19 mouse cellular contexts compared by ENCODE assay signal in the genomic region with DNA sequence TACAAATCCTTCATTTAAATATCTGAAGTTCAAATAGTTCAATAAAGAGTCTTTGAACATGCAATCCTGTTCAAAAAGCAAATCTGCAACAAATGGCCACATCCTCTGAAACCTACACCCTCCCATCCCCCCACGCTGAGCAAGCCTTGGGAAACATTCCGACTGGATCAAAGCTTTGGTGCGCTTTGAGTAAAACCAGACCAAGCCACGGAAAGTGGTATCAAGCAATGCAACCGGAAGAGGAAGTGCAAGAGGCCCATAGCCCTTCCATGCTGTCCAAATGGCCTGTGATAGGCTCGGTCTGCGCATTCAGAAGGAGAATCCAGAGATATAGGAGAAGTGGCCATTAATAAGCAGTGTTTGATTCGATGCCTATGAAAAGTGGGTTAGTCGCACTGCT. TPM values are rescaled to one million over a fixed set of nuclear protein-coding genes. Genes with fewer than 3 reads are reported as not detected.
DNase-seq lines count a peak whose midpoint lies in the region; ATAC-seq and TF ChIP-seq lines count a peak whose summit lies in the region.
"Had no signal": no experiment of that assay in that cellular context is flagged by ENCODE, and none has a peak within 500 bp of the region (broad histone marks: within the 10 kb centered on the region; RNA-seq: fewer than 3 reads in every experiment).

No protein-coding gene starts in this region.

- no peak overlapping the region for H3ac ChIP-seq in myocyte (ENCODE audit: control insufficient read depth, insufficient read length)

- peak overlapping the region; percentile 61 for H3K4me2 ChIP-seq in liver, embryonic 11.5 days
- H3K4me2 ChIP-seq in myocyte (ENCODE audit: low read depth), result peak overlapping the region; percentile 83
- H3K4me2 ChIP-seq: forebrain, embryonic 15.5 days; hindbrain, embryonic 13.5 days; limb, embryonic 15.5 days; neural tube, embryonic 13.5 days had no signal

- H3K27ac ChIP-seq in liver, embryonic 11.5 days (ENCODE audit: low read depth, low read length), result peak overlapping the region; percentile 38; the same call in 1 of the 2 replicates
- H3K27ac ChIP-seq: forebrain, embryonic 15.5 days; hindbrain, embryonic 13.5 days; limb, embryonic 15.5 days; midbrain, embryonic 10.5 days; neural tube, embryonic 13.5 days had no signal

- H3K27me3 ChIP-seq in erythroblast, embryonic 14.5 days (ENCODE audit: control insufficient read depth), result no peaks in the 10 kb centered on the region
- no peaks in the 10 kb centered on the region for H3K27me3 ChIP-seq in liver, embryonic 11.5 days (replicated peaks; ENCODE audit: control insufficient read depth, insufficient read depth, low read length)
- H3K27me3 ChIP-seq in myocyte (ENCODE audit: control insufficient read depth, insufficient read depth, insufficient read length), result no peaks in the 10 kb centered on the region
- H3K27me3 ChIP-seq: forebrain, embryonic 15.5 days; limb, embryonic 15.5 days had no signal

- H3K36me3 ChIP-seq in erythroblast, embryonic 14.5 days (ENCODE audit: control insufficient read depth), result peaks cover 57% of the 10 kb centered on the region
- H3K36me3 ChIP-seq in liver, embryonic 11.5 days (ENCODE audit: control insufficient read depth, insufficient read depth, low read length), result peaks cover 6% of the 10 kb centered on the region; the same call in 1 of the 2 replicates
- peaks cover 26% of the 10 kb centered on the region for H3K36me3 ChIP-seq in myocyte (ENCODE audit: control insufficient read depth, insufficient read depth)
- H3K36me3 ChIP-seq: forebrain, embryonic 15.5 days; hindbrain, embryonic 13.5 days; limb, embryonic 15.5 days; midbrain, embryonic 10.5 days; neural tube, embryonic 13.5 days had no signal

- peaks cover 71% of the 10 kb centered on the region for H3K79me2 ChIP-seq in myocyte (ENCODE audit: control insufficient read depth, insufficient read depth)

- 63% methylated on average over 9 of the region's 9 CpGs for WGBS in liver, embryonic 11.5 days

- DNase-seq in embryo, embryonic 11 days, result peak; percentile 29
- DNase-seq in liver, embryonic 11.5 days (ENCODE audit: low spot score), result no peak
- no peak for DNase-seq in cerebellum, adult 11 months
- DNase-seq in lung, postnatal 14 days, result no peak
- no peak for DNase-seq in cerebellum, adult 8-10 months
- DNase-seq: adrenal gland, postnatal 10 days; cerebellum, adult 18-20 months; heart, postnatal 14 days; kidney, postnatal 4 days; lung, postnatal 36 days; thymus, postnatal 36 days had no signal

- no peaks in the 10 kb centered on the region for H3K9me3 ChIP-seq in erythroblast, embryonic 14.5 days (ENCODE audit: control insufficient read depth, low read length)
- no peaks in the 10 kb centered on the region for H3K9me3 ChIP-seq in liver, embryonic 11.5 days (ENCODE audit: control insufficient read depth, low read length)
- H3K9me3 ChIP-seq: forebrain, embryonic 15.5 days; hindbrain, embryonic 13.5 days; limb, embryonic 15.5 days; midbrain, embryonic 10.5 days; neural tube, embryonic 13.5 days had no signal

- H3K9ac ChIP-seq in liver, embryonic 11.5 days (ENCODE audit: low read depth, low read length), result peak overlapping the region; percentile 49; the same call in 1 of the 2 replicates
- H3K9ac ChIP-seq: forebrain, embryonic 15.5 days; hindbrain, embryonic 13.5 days; limb, embryonic 15.5 days; neural tube, embryonic 13.5 days had no signal

- no peak for TF ChIP-seq POLR2A in myocyte (IDR thresholded peaks at IDR 0.05; ENCODE audit: insufficient read length, low read depth)

- H3K4me1 ChIP-seq in erythroblast, embryonic 14.5 days (ENCODE audit: control insufficient read depth), result peaks cover 80% of the 10 kb centered on the region
- H3K4me1 ChIP-seq in liver, embryonic 11.5 days (replicated peaks; ENCODE audit: control insufficient read depth, insufficient read depth, low read length), result peaks cover 30% of the 10 kb centered on the region

- ATAC-seq in erythroblast, adult 5-6 weeks (replicated peaks; ENCODE audit: low FRiP score, poor library complexity, severe bottlenecking), result no peak
- no peak for ATAC-seq in liver, embryonic 11.5 days (replicated peaks; ENCODE audit: low FRiP score)
- ATAC-seq: forebrain, embryonic 15.5 days had no signal

- H3K4me3 ChIP-seq in erythroblast, embryonic 14.5 days (replicated peaks), result peak overlapping the region; percentile 95
- peak overlapping the region; percentile 90 for H3K4me3 ChIP-seq in liver, embryonic 11.5 days (ENCODE audit: low read depth, low read length)
- peak overlapping the region; percentile 68 for H3K4me3 ChIP-seq in myocyte
- H3K4me3 ChIP-seq: forebrain, embryonic 15.5 days; hindbrain, embryonic 13.5 days; limb, embryonic 15.5 days; midbrain, embryonic 10.5 days; neural tube, embryonic 13.5 days had no signal

TF ChIP-seq in myocyte, 11 proteins besides CTCF, POLR2A, EP300 and RAD21:
- no peak for TF ChIP-seq REST (IDR thresholded peaks at IDR 0.05; ENCODE audit: insufficient read depth, insufficient read length)
- TF ChIP-seq MYOG (IDR thresholded peaks at IDR 0.05; ENCODE audit: control insufficient read depth in 1 of 3, insufficient read depth in 1 of 3, insufficient read length in 2 of 3, low read depth in 2 of 3), result no peak
- no peak for TF ChIP-seq SRF (IDR thresholded peaks at IDR 0.05; ENCODE audit: control insufficient read depth, insufficient read length, low read depth)
- no peak for TF ChIP-seq E2F4 (IDR thresholded peaks at IDR 0.05; ENCODE audit: insufficient read depth)
- TF ChIP-seq MAX (IDR thresholded peaks at IDR 0.05; ENCODE audit: low read depth), result no peak
- no peak for TF ChIP-seq MYOD1 (IDR thresholded peaks at IDR 0.05; ENCODE audit: control insufficient read depth in 1 of 3, insufficient read length in 2 of 3, low read depth in 2 of 3)
- TF ChIP-seq TCF12 (IDR thresholded peaks at IDR 0.05; ENCODE audit: insufficient read depth, poor library complexity, severe bottlenecking), result no peak
- no peak for TF ChIP-seq POLR2AphosphoS2 (IDR thresholded peaks at IDR 0.05; ENCODE audit: insufficient read length, low read depth)
- TF ChIP-seq USF1 (IDR thresholded peaks at IDR 0.05; ENCODE audit: low read depth), result no peak
- no peak for TF ChIP-seq CEBPB (IDR thresholded peaks at IDR 0.05; ENCODE audit: insufficient read depth, poor library complexity, severe bottlenecking)
- TF ChIP-seq TCF3 (IDR thresholded peaks at IDR 0.05; ENCODE audit: insufficient read length, low read depth), result no peak

RNA-seq across cellular contexts. Expression of gene Asns, which starts 2.6 kb away (rescaled TPM):
- 3.5 and 4.7 TPM in 2 replicates for polyA plus RNA-seq in erythroblast, embryonic 14.5 days (2012)
- total RNA-seq in erythroblast, adult 5-6 weeks (2015; ENCODE audit: low replicate concordance), result 75.3 and 78.6 TPM in 2 replicates
- total RNA-seq in erythroblast, adult 5-6 weeks (2017; ENCODE audit: low replicate concordance), result 33.4 and 44.2 TPM in 2 replicates
- polyA plus RNA-seq in liver, embryonic 11.5 days (2014; fragmentation: Nextera tagmentation; extraction: Ambion mirVana), result 501 and 546 TPM in 2 replicates
- 434 TPM for polyA plus RNA-seq in myocyte (2012; fragmentation: generic; extraction: Trizol)

Comparison
In these comparisons a context has a peak if more than half of its experiments do, and no peak if none do; other contexts are left out.
1. RNA of gene Asns, which starts 2.6 kb away (polyA plus RNA-seq): 501 to 546 TPM in liver, embryonic 11.5 days and 434 TPM in myocyte (single experiment); 3.5 to 4.7 TPM in erythroblast, embryonic 14.5 days; every median in the first group is over 10 times any median in the second.
2. Peak in every context shown above with its lines, with median percentiles within 50 percentile points of each other: H3K4me3 ChIP-seq.